Mouse (Mus musculus): ENCODE data around the gene Srbd1. TPM values are rescaled to one million over a fixed set of nuclear protein-coding genes. Genes with fewer than 3 reads are reported as not detected.
A peak's percentile ranks its signal among the peaks of the same experiment; 100 is the strongest.

Gene Srbd1
- polyA plus RNA-seq, 1 experiment from 2014 or later, result 24.2 TPM

- ATAC-seq (ENCODE audit: insufficient number of reproducible peaks, insufficient read depth, low FRiP score, low TSS enrichment), result peak; percentile 77
- under 1% methylated on average over 111 of the region's 115 CpGs for WGBS
These were observed 22.6 kb upstream of the Srbd1 start, which contains the start of gene Prkce for GRCm38 (mm10) chr17:86167320-86168230. Gene Prkce, plus strand, starts transcription at chr17:86167785.

GRCm38 (mm10) chr17:86166567-86167319 lies 21.8 kb upstream of the Srbd1 start:
- peak overlapping the region; percentile 92 for H3K4me2 ChIP-seq (replicated peaks)
- H3K4me1 ChIP-seq, result peaks cover 28% of the 10 kb centered on the region
- peak overlapping the region; percentile 73 for H3K4me3 ChIP-seq
- H3K9ac ChIP-seq, result peak overlapping the region; percentile 80
- no peaks in the 10 kb centered on the region for H3K9me3 ChIP-seq
- under 1% methylated on average over 46 of the region's 46 CpGs for WGBS
- H3K36me3 ChIP-seq, result no peaks in the 10 kb centered on the region
- H3K27ac ChIP-seq, result peak overlapping the region; percentile 97
- peak; percentile 59 for ATAC-seq (ENCODE audit: insufficient number of reproducible peaks, insufficient read depth, low FRiP score, low TSS enrichment)
- no peaks in the 10 kb centered on the region for H3K27me3 ChIP-seq

More at GRCm38 (mm10) chr17:86167320-86168230, 22.6 kb upstream of the Srbd1 start, which contains the start of gene Prkce:
- Histone ChIP-seq H3K36me3 (no peaks in the 10 kb centered on the region), H3K4me3 (peak within 1 kb of the TSS; percentile 73), H3K4me1 (peaks cover 28% of the 10 kb centered on the region), H3K4me2 (replicated peaks) (peak within 1 kb of the TSS; percentile 92), H3K9me3 (no peaks in the 10 kb centered on the region), H3K27ac (peak within 1 kb of the TSS; percentile 97), H3K27me3 (no peaks in the 10 kb centered on the region), H3K9ac (peak within 1 kb of the TSS; percentile 80)

- peak overlapping the region; percentile 92 for H3K4me2 ChIP-seq (replicated peaks)
- no peak for ATAC-seq (ENCODE audit: insufficient number of reproducible peaks, insufficient read depth, low FRiP score, low TSS enrichment)
- H3K4me1 ChIP-seq, result peaks cover 28% of the 10 kb centered on the region
- no peaks in the 10 kb centered on the region for H3K36me3 ChIP-seq
- H3K27me3 ChIP-seq, result no peaks in the 10 kb centered on the region
- H3K9me3 ChIP-seq, result no peaks in the 10 kb centered on the region
- 1% methylated on average over 19 of the region's 19 CpGs for WGBS
- H3K9ac ChIP-seq, result peak overlapping the region; percentile 80
- H3K4me3 ChIP-seq, result peak overlapping the region; percentile 73
- H3K27ac ChIP-seq, result peak overlapping the region; percentile 97
These were observed 21.1 kb upstream of the Srbd1 start for GRCm38 (mm10) chr17:86166051-86166566.

- no peak for ATAC-seq (ENCODE audit: insufficient number of reproducible peaks, insufficient read depth, low FRiP score, low TSS enrichment)
- peaks cover 15% of the 10 kb centered on the region for H3K4me1 ChIP-seq
These were observed 19.4 kb upstream of the Srbd1 start for GRCm38 (mm10) chr17:86164416-86164815.

GRCm38 (mm10) chr17:86162672-86163071 lies 17.7 kb upstream of the Srbd1 start:
- no peaks in the 10 kb centered on the region for H3K27me3 ChIP-seq
- 0 out of 2 replicates have a peak, but pooled peaks cover 7% of the 10 kb centered on the region for H3K4me1 ChIP-seq
- no peak for ATAC-seq (ENCODE audit: insufficient number of reproducible peaks, insufficient read depth, low FRiP score, low TSS enrichment)
- no peaks in the 10 kb centered on the region for H3K9me3 ChIP-seq
- H3K4me3 ChIP-seq, result no peak overlapping the region
- no peak overlapping the region for H3K27ac ChIP-seq
- no peak overlapping the region for H3K4me2 ChIP-seq (replicated peaks)
- H3K36me3 ChIP-seq, result no peaks in the 10 kb centered on the region
- 52% methylated on average over 15 of the region's 15 CpGs for WGBS
- no peak overlapping the region for H3K9ac ChIP-seq

More at GRCm38 (mm10) chr17:86164416-86164815, 19.4 kb upstream of the Srbd1 start:
- Histone ChIP-seq H3K9me3 (no peaks in the 10 kb centered on the region), H3K36me3 (no peaks in the 10 kb centered on the region), H3K4me3 (no peak overlapping the region), H3K27me3 (no peaks in the 10 kb centered on the region), H3K9ac (no peak overlapping the region), H3K4me2 (replicated peaks) (no peak overlapping the region), H3K27ac (no peak overlapping the region)
- WGBS, result 76% methylated on average over 7 of the region's 7 CpGs

GRCm38 (mm10) chr17:86156999-86157398 lies 12.0 kb upstream of the Srbd1 start:
- Histone ChIP-seq H3K4me1 (no peaks in the 10 kb centered on the region), H3K9me3 (no peaks in the 10 kb centered on the region), H3K36me3 (no peaks in the 10 kb centered on the region), H3K27ac (no peak overlapping the region), H3K9ac (no peak overlapping the region), H3K4me3 (no peak overlapping the region), H3K4me2 (replicated peaks) (no peak overlapping the region), H3K27me3 (no peaks in the 10 kb centered on the region)
- no peak for ATAC-seq (ENCODE audit: insufficient number of reproducible peaks, insufficient read depth, low FRiP score, low TSS enrichment)
- WGBS, result 79% methylated on average over 6 of the region's 6 CpGs

GRCm38 (mm10) chr17:86150867-86151348 lies 5.9 kb upstream of the Srbd1 start:
- 9% methylated on average over 5 of the region's 5 CpGs for WGBS
- H3K4me2 ChIP-seq (replicated peaks), result no peak overlapping the region
- peak; percentile 95 for ATAC-seq (ENCODE audit: insufficient number of reproducible peaks, insufficient read depth, low FRiP score, low TSS enrichment)
- no peaks in the 10 kb centered on the region for H3K9me3 ChIP-seq
- H3K27ac ChIP-seq, result no peak overlapping the region
- no peak overlapping the region for H3K9ac ChIP-seq
- no peaks in the 10 kb centered on the region for H3K36me3 ChIP-seq
- H3K4me1 ChIP-seq, result no peaks in the 10 kb centered on the region
- no peaks in the 10 kb centered on the region for H3K27me3 ChIP-seq
- H3K4me3 ChIP-seq, result no peak overlapping the region

- Histone ChIP-seq H3K9me3 (no peaks in the 10 kb centered on the region), H3K4me3 (no peak overlapping the region), H3K27me3 (no peaks in the 10 kb centered on the region), H3K4me2 (replicated peaks) (no peak overlapping the region), H3K9ac (no peak overlapping the region), H3K36me3 (no peaks in the 10 kb centered on the region), H3K4me1 (no peaks in the 10 kb centered on the region), H3K27ac (no peak overlapping the region)
- ATAC-seq (ENCODE audit: insufficient number of reproducible peaks, insufficient read depth, low FRiP score, low TSS enrichment), result no peak
- WGBS, result 85% methylated on average over 1 of the region's 1 CpGs
These were observed 4.8 kb upstream of the Srbd1 start for GRCm38 (mm10) chr17:86149726-86150125.

- Histone ChIP-seq H3K4me3 (peak overlapping the region; percentile 82), H3K4me1 (peaks cover 9% of the 10 kb centered on the region), H3K9ac (peak overlapping the region; percentile 77), H3K9me3 (no peaks in the 10 kb centered on the region), H3K4me2 (replicated peaks) (peak overlapping the region; percentile 92), H3K27me3 (no peaks in the 10 kb centered on the region), H3K27ac (no peak overlapping the region), H3K36me3 (peaks cover 7% of the 10 kb centered on the region)
- peak; percentile 83 for ATAC-seq (ENCODE audit: insufficient number of reproducible peaks, insufficient read depth, low FRiP score, low TSS enrichment)
- 1% methylated on average over 33 of the region's 33 CpGs for WGBS
These were observed 367 bp downstream of the Srbd1 start for GRCm38 (mm10) chr17:86144537-86145078.

- Histone ChIP-seq H3K27ac (no peak overlapping the region), H3K4me1 (no peaks in the 10 kb centered on the region), H3K4me3 (no peak overlapping the region), H3K9ac (no peak overlapping the region), H3K9me3 (no peaks in the 10 kb centered on the region), H3K36me3 (peaks cover 55% of the 10 kb centered on the region), H3K27me3 (no peaks in the 10 kb centered on the region), H3K4me2 (replicated peaks) (no peak overlapping the region)
- WGBS, result 75% methylated on average over 10 of the region's 10 CpGs
- ATAC-seq (ENCODE audit: insufficient number of reproducible peaks, insufficient read depth, low FRiP score, low TSS enrichment), result no peak
These were observed 9.1 kb downstream of the Srbd1 start for GRCm38 (mm10) chr17:86135835-86136234.

- Histone ChIP-seq H3K27ac (no peak overlapping the region), H3K9me3 (no peaks in the 10 kb centered on the region), H3K4me2 (replicated peaks) (no peak overlapping the region), H3K27me3 (no peaks in the 10 kb centered on the region), H3K4me1 (no peaks in the 10 kb centered on the region), H3K9ac (no peak overlapping the region), H3K4me3 (no peak overlapping the region), H3K36me3 (peaks cover 53% of the 10 kb centered on the region)
- 84% methylated on average over 6 of the region's 6 CpGs for WGBS
- ATAC-seq (ENCODE audit: insufficient number of reproducible peaks, insufficient read depth, low FRiP score, low TSS enrichment), result no peak
These were observed 10.5 kb downstream of the Srbd1 start for GRCm38 (mm10) chr17:86134461-86134860.

Measured in embryonic facial prominence, embryonic 12.5 days (tissue).